Mouse (Mus musculus): ENCODE data around the gene Thbs2.
"Not testable (repeated sequence)": the region's sequence is repeated elsewhere in the genome, so short reads cannot be mapped to it uniquely, and the experiment has no call there.

The Thbs2 gene

GRCm38 (mm10) chr17:14628901-14629300 lies 65.1 kb downstream of the Thbs2 start:
- DNase-seq (ENCODE audit: low spot score): no peak

DNA sequence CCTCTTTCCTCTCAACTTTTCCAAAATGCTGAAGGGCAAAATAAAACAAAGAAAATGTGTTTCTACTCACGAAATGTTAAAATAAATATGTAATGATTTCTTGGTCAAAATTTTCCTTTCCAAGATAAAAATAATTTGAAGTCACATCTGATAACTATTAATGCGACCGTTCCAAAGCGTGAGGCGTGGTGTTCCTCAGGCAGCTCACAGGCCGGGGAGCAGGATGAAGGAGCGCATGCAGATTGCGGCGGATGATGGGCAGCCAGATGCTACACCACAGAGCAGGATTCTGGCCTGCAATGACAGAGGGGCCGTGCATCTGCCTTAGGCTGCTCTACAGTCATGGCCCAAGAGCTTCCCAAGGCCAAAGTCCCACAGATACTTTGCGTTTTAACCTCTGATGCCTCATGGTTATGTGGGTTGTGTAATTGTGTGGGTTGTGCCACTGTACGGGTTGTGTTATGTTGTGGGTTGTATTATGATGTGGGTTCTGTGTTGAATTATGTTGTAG lies 66.2 kb downstream of the Thbs2 start:
- DNase-seq (ENCODE audit: low spot score): no peak

DNA sequence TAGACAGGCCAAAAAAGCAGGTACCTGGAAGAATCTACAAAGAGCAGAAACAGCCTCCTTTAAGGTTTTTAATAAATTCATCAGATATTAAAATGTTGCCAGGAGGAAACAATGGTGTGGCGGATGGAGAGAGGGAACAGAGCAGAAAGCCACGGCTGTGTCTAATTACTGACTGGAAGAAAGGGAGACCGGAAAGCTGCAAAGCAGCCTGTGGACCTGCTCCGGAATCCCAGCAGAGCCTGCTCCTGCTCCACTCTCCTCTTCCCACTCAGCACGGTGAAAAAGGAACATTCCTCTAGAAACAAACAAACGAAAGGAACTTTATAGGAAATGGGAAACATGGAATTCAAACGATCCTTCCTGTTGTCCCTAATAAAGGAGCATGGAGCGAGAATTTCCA lies 69.6 kb downstream of the Thbs2 start:
- DNase-seq (ENCODE audit: low spot score): no peak

DNA sequence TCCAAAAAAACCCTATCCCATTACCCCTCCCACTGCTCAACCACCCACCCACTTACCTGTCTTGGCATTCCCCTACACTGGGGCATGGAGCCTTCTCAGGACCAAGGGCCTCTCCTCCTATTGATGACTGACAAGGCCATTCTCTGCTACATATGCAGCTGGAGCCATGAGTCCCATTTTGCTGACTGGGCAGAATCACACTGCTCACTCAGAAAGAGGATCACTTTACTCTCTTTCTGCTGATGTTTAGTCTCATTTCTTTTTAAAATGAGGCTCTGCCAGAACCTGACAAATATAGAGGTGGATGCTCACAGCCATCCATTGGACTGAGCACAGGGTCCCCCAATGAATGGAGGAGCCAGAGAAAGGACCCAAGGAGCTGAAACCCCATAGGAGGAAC lies 73.0 kb downstream of the Thbs2 start:
- DNase-seq (ENCODE audit: low spot score): not testable (repeated sequence)

GRCm38 (mm10) chr17:14620037-14620436 lies 74.0 kb downstream of the Thbs2 start:
- DNase-seq (ENCODE audit: low spot score): no peak

DNA sequence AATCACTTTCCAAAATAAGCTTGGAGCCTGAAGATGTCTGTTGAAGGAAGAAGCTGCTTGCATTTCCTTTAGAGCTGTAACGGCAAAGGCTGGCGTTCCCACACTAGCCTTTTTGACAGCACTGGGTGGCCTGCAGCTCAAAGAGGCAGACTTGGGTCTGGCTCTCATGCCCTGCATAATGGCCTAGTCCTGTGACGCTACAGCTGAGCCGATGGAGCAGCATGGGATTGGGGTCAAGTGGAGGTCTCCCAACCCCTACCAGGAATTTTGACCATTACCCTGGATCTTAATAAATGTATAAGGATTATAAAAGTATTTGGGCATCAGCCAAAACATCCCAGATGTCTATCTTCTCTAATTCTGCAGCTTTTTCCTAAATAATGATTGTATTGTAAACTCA lies 75.0 kb downstream of the Thbs2 start:
- DNase-seq (ENCODE audit: low spot score): no peak

Measured in urinary bladder, postnatal 25 days (tissue).